In genomic region chr19:53141251-53142072, GRCm38 (mm10) we compare ENCODE assay signal across 8 mouse cellular contexts. TPM values are rescaled to one million over a fixed set of nuclear protein-coding genes. Genes with fewer than 3 reads are reported as not detected.
DNase-seq lines count a peak whose midpoint lies in the region; ATAC-seq lines count a peak whose summit lies in the region.

No protein-coding gene starts in this region.

- DNase-seq in cerebellum, postnatal 36 days: peak; percentile 55 to 62
- peak; percentile 76 for DNase-seq in gastrocnemius, postnatal 14 days
- DNase-seq in induced T-regulatory cell, adult 2 months (ENCODE audit: low read depth): peak; percentile 65
- DNase-seq in left cerebral cortex, postnatal 10 days (ENCODE audit: extremely low spot score in 1 of 2, low spot score in 2 of 2): peak; percentile 42 to 67
- peak; percentile 47 for DNase-seq in right cerebral cortex, postnatal 14 days

- intact Hi-C loops in gastrocnemius, postnatal 14 days (cut with DNase I; ENCODE audit: low total_unique reads): loop anchor here (10.0 kb wide), 1 partner anchor 183 kb away; no protein-coding TSS in a partner anchor
- intact Hi-C loops in left cerebral cortex, postnatal 10 days (cut with DNase I): loop anchor here (2.0 to 5.0 kb wide), 2 partner anchors 104 to 133 kb away; no protein-coding TSS in a partner anchor

- ATAC-seq in activated CD4-positive, CD25-positive, alpha-beta regulatory T cell, adult 4 months: peak; percentile 6
- ATAC-seq in megakaryocyte, adult 5-6 weeks (ENCODE audit: poor library complexity, severe bottlenecking): peak; percentile 25
- no peak for ATAC-seq in erythroid progenitor cell, adult 5-6 weeks (replicated peaks; ENCODE audit: low FRiP score, poor library complexity, severe bottlenecking)

RNA-seq across cellular contexts. Expression of gene Add3, which starts 1.2 kb away (rescaled TPM):
- polyA plus RNA-seq in activated CD4-positive, CD25-positive, alpha-beta regulatory T cell, adult 4 months (2017; shearing (Covaris generic)): 100 to 1,000 TPM; 113 to 128 TPM
- 10 to 100 TPM; 31.6 to 45.4 TPM for total RNA-seq in gastrocnemius, postnatal 14 days (2021)
- 100 to 1,000 TPM; 113 to 114 TPM for total RNA-seq in left cerebral cortex, postnatal 10 days (2021)
- total RNA-seq in megakaryocyte, adult 5-6 weeks (2015): 235 and 240 TPM in 2 replicates
- total RNA-seq in megakaryocyte, adult 5-6 weeks (2017): 317 and 336 TPM in 2 replicates
- total RNA-seq in erythroid progenitor cell, adult 5-6 weeks (2015; ENCODE audit: low replicate concordance): 24.9 and 26.4 TPM in 2 replicates
- total RNA-seq in erythroid progenitor cell, adult 5-6 weeks (2017; ENCODE audit: low replicate concordance): 10.1 and 24.5 TPM in 2 replicates
